Mouse (Mus musculus): Measurements from ENCODE around the gene Zp2.

GRCm38 (mm10) chr7:120188946-120189345, 43.9 kb upstream of the Zp2 start:
- no peak for TF ChIP-seq CTCF (IDR thresholded peaks at IDR 0.05; ENCODE audit: borderline replicate concordance, extremely low read depth, insufficient read depth, insufficient read length)
- TF ChIP-seq POLR2A (IDR thresholded peaks at IDR 0.05; ENCODE audit: borderline replicate concordance, extremely low read depth, insufficient read depth, insufficient read length, poor library complexity, severe bottlenecking) = no peak

All from brain, embryonic 14.5 days (tissue).